Mouse (Mus musculus): ENCODE measurements around the gene Aars2.
A peak's percentile ranks its signal among the peaks of the same experiment; 100 is the strongest.

Gene Aars2

DNA sequence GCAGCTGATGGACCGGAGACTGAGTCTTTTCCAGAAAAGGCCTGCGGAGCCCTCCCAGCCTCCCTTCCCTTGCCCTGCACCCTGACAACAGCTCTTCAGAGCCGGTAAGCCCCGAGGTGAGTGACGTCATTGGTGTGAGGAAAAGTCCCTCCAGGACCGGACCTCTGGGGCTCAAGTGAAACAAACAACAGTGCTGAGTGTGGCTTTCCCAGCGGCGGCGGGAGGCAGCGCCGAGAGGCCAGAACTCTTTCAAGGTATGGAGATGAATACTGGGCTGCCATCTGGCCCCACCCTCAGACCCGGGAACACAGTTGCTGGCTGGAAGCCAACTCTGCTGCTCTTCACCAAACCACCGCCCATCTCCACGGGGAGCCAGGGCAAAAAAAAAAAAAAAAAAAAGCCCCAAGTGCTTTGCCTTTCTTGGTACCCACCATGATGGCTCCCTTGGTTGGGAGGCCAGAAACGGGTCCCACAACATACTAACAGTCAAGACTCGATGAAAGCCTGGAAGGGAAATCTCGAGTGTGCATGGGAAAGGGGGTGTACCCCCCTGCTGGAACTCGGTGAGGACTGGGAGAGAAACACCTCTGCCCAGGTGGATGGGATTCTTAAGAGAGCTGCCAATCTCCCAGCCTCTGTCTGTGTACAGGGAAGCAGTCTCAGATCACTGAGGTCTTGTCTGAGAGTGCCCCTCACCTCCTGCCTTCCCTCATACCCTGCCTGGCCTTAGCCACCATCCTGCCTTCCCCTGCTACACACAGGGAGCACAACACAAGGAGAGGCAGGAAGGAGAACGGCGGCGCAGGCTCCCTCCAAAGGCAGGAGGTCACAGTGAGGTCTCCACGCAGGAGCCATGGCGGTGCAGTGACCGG lies 37.6 kb downstream of the Aars2 start:
- no peak for DNase-seq

GRCm38 (mm10) chr17:45544873-45545277 lies 38.2 kb downstream of the Aars2 start:
- DNase-seq, result no peak

DNA sequence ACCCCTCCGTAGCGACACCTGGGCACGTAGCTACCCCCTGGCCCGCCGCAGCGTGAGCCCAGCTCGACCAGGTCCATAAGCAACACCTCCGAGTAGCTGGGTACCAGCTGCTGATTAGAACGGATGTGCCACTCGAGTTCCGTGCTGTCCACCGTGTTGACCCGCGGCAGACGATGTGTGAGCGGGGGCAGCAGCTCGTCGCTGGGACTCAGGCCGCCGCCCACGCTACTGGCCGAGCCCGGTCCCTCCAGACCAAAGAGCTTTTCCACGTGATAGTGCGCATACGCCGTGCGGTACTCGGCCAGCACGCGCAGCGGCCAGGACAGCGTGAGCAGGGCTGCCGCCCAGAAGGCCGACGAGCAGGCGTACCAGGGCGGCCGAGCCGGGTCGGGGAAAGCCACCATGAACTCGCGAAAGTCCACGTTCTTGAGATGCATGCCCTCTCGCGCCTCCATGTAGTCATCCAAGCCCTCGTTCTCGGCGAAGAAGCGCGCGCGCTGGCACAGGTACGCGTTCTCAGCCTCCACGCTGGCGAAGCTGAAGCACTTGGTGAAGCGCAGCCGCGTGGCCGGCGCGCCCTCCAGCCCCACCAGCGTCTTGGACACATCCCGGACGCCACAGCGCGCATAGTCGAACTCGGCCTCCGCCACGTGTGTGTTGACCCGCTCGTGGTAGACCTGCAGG lies 38.8 kb downstream of the Aars2 start:
- DNase-seq, result peak; percentile 52

- no peak for DNase-seq
Measured at GRCm38 (mm10) chr17:45546941-45547340, 40.3 kb downstream of the Aars2 start.

DNA sequence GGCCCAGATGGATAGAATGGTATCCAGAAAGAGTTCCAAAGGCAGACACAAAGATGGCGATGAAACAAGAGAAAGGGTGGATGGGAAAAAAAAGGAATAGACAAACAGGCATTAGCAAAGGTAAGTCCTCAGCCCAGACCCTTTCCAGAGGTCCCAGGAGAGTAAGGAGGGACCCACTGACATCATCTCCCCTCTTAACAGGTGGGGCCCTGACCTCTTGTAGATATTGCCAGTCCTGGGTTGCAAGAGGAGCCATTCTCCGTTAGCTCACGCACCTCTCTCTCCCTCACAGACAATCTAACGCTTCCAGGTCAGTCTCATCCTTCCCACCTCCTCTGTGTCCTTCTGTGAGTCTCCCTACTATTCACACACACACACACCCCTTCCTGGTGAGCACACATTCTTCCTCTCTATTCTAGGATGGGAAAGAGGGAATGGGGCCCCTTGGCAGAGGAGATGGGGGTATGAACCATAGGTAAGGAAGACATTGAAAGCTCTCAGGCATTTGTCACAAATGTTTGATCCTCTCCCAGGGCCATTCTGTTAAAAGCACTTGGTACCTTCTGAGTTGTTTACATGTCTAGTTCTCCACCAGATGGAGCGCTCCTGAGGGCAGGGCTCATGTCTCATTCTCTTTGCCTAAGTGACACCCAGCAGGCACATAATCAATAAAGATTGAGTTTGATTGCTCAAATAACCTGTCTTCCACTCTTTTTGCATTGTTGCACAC lies 41.0 kb downstream of the Aars2 start:
- no peak for DNase-seq

DNA sequence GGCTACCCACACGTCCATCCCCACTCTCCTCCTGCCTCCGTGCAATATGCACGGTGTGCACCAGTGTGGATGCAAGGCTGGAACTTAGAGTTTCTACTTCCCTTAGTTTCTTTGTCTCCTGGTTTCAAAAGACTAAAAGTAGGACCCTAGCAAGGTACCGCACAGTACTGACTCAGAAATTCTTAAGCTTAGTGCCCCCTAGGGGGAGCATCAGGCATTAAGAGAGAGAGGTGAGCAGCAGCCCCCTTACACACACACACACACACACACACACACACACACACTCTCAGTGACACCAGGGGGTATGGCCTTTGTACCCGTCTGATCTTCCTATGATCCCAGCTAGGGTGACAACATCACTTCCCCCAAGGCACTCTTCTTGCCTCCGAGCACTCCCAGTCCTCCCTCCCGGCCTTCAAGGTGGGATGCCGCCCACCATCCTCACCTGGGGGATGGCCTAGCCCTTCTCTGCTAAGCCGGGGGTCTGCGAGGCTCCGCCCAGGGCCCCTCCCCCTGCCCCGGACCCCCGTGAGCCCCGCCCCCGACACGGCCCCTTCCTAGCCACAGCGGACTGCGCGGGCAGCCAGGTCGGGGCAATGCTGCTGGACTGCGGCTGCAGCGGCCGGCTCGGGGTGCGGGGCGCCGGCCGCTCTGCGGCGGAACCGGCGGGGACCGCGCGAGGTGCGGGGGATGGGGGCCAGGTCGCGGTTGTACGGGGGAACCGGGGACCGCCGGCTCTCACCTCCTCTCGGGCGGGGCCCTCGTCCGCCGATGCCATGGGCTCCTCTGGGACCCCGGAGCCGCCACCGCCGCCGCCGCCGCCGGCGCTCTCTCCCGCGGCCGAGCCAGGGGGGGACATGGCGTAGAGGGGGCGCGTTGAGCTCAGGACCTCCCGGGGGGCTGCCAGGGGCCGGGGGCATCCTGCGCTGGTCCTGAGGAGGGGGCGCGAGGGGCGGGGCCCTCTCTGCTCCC lies 42.2 kb downstream of the Aars2 start:
- peak; percentile 70 for DNase-seq

GRCm38 (mm10) chr17:45549617-45550181 lies 43.1 kb downstream of the Aars2 start, which contains the start of gene Tmem151b:
Tmem151b (minus strand) TSS chr17:45549677.
- peak; percentile 80 for DNase-seq

GRCm38 (mm10) chr17:45550253-45550652 lies 43.6 kb downstream of the Aars2 start:
- no peak for DNase-seq

DNA sequence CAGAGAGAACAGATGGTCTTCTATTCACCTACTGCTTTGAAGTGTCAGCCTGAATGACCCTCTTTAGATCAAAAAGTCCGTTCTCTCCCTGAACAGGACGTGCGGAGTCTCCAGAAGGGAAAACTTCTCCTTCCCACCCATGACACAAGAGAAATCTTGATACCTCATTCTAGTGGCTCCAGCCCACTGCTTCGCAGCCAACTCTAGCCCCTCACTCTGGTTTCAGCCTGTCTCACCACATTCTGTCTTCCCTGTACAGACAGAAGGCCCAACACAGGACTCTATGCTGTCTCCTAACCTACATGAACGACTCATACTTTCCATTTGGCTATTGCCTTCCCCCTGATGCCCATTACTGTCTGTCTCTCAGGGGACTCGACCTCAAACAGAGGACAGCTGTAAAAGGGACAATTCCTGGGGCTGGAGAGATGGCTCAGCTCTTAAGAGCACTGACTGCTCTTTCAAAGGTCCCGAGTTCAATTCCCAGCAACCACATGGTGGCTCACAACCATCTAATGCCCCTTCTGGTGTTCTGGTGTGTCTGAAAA lies 44.7 kb downstream of the Aars2 start:
- no peak for DNase-seq

DNA sequence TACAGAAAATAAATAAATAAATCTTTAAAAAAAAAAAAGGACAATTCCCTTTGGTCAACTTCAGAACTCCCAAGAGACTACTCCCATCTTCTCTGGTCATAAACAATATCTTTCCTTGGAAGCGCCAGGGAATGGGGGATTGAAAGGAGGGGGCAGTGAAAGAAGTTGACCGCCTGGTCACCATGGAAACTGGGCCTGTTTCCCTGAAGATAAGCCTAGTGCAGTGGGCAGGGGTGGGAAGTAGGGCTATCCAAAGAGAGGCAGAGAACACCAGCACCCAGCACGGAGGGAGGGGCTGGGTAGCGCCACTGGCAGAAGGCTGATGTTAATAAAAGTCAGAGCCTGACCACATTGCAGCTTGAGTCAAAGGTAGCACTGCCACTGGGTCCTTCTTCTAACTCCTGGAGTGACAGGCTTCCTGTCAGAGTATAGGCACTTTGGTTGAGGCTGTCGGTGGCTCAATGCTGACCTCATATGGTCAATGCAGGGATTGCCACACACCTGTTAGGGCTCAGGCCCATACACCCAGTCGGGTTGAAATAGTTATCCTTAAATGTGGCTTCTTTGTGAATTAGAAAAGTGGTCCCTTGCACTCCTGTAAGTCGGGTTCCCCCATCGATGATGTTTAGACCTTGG lies 45.3 kb downstream of the Aars2 start:
- peak; percentile 77 for DNase-seq

DNA sequence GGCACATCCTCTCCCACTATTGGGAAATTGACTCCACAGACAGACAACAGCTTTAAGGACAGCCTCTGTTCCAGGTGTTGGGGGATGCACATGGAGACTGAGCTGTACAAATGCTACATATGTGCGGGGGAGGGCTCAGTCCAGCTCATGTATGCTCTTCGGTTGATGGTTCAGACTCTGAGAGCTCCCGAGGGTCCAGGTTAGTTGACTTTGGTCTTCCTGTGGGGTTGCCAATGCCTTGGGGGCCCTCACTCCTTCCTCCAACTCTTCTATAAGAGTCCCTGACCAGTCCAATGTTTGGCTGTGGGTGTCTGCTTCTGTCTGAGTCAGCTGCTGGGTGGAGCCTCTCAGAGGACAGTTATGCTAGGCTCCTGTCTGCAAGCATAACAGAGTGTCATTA lies 46.4 kb downstream of the Aars2 start:
- no peak for DNase-seq

GRCm38 (mm10) chr17:45554420-45554819 lies 47.8 kb downstream of the Aars2 start:
- DNase-seq, result no peak

DNA sequence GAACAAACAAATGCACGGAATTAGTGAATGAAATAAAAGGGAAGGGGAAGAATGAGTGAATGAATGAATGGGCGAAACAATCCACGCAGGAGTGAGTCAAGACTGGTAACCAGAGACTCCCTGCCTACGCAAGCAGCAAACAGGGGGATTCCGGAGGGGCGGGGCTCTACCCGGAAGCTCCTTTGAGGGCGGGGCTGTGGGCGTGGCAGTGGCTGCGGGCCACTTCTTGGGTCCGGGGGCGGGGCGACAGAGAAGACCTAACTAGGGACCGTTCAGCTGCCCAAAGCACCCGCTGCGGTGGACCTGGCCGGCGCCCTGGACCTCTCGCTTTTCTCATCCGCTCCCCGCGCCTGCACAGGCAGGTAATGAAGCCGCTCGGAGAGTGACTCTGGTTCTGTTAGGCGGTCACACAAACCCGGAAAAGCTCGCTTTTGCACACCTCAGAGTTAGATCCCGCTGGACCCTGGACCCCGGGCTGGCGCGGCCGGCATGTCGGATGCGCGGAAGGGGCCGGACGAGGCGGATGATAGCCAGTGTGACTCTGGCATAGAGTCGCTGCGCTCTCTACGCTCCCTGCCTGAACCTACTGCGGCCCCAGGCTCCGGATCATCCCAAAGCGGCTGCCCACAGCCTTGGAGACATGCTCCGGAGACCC lies 48.9 kb downstream of the Aars2 start, which contains the start of gene Nfkbie:
Nfkbie (plus strand) TSS at position 252 of the 655 bp plus-strand sequence.
- peak; percentile 86 for DNase-seq

- no peak for DNase-seq
Measured at GRCm38 (mm10) chr17:45556107-45556489, 49.5 kb downstream of the Aars2 start.

GRCm38 (mm10) chr17:45556514-45557245 lies 50.0 kb downstream of the Aars2 start:
- DNase-seq, result no peak

DNA sequence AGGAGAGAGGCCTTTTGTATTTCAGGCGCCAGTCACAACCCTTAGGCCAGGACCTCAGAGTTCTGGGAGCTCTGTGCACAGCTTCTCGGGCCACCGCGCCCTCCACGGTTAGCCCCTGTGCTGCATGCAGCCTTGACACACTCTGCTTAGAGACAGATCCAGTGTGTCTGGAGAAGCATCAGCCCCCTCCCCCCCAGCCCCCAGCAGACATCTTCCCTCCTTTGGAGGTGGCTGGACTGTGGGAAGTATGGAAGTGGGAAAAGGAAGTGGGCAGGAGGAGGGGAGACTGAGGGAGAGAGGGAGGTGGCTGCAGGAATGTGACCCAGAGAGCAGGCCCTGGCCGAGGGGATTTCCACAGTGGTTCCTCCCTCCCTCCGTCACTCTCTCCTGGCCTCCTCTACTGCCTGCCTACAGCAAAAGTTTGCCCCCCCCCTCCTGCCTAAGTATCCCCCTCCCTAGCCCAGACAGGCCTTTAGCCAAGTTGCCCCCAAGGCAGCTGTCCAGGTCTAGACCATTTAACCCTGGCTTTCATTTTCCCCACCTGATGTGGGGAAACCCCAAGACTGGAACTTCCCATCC lies 50.7 kb downstream of the Aars2 start:
- DNase-seq, result no peak

- no peak for DNase-seq
Measured at GRCm38 (mm10) chr17:45557998-45558862, 51.6 kb downstream of the Aars2 start.
